Mouse (Mus musculus): Measurements from ENCODE around the gene Spata17. TPM values are rescaled to one million over a fixed set of nuclear protein-coding genes. Genes with fewer than 3 reads are reported as not detected.

The Spata17 gene
- total and polyA plus RNA-seq, 3 experiments = 0.29 to 1.6 (median 0.66) TPM

GRCm38 (mm10) chr1:187051296-187051695, 164.0 kb downstream of the Spata17 start:
- intact Hi-C loops (cut with DNase I) = no loop called here
- TF ChIP-seq CTCF (IDR thresholded peaks at IDR 0.05) (no peak), EP300 (IDR thresholded peaks at IDR 0.05; ENCODE audit: insufficient read depth, low read depth, low read length) (no peak), POLR2A (IDR thresholded peaks at IDR 0.05; ENCODE audit: insufficient read depth, low read depth, low read length) (no peak)
- no peaks in the 10 kb centered on the region for H3K4me1 ChIP-seq (ENCODE audit: control insufficient read depth, insufficient read depth, low read length)
- H3K9ac ChIP-seq (ENCODE audit: low read depth, low read length) = no peak overlapping the region
- DNase-seq = no peak
- 85% methylated on average over 8 of the region's 8 CpGs for WGBS
- H3K27ac ChIP-seq = no peak overlapping the region
- H3K27me3 ChIP-seq (ENCODE audit: control insufficient read depth, insufficient read depth, low read length) = no peaks in the 10 kb centered on the region
- H3K79me2 ChIP-seq (replicated peaks; ENCODE audit: control insufficient read depth, insufficient read depth, low read length) = no peaks in the 10 kb centered on the region
- H3K4me3 ChIP-seq = no peak overlapping the region
- no peaks in the 10 kb centered on the region for H3K36me3 ChIP-seq (ENCODE audit: control insufficient read depth, insufficient read depth, low read length)

- no peaks in the 10 kb centered on the region for H3K27me3 ChIP-seq (ENCODE audit: control insufficient read depth, insufficient read depth, low read length)
- H3K27ac ChIP-seq = no peak overlapping the region
- WGBS = 92% methylated on average over 9 of the region's 9 CpGs
- intact Hi-C loops (cut with DNase I) = no loop called here
- TF ChIP-seq EP300 (IDR thresholded peaks at IDR 0.05; ENCODE audit: insufficient read depth, low read depth, low read length) (no peak), POLR2A (IDR thresholded peaks at IDR 0.05; ENCODE audit: insufficient read depth, low read depth, low read length) (no peak), CTCF (IDR thresholded peaks at IDR 0.05) (no peak)
- no peak for DNase-seq
- H3K9ac ChIP-seq (ENCODE audit: low read depth, low read length) = no peak overlapping the region
- no peaks in the 10 kb centered on the region for H3K36me3 ChIP-seq (ENCODE audit: control insufficient read depth, insufficient read depth, low read length)
- H3K79me2 ChIP-seq (replicated peaks; ENCODE audit: control insufficient read depth, insufficient read depth, low read length) = no peaks in the 10 kb centered on the region
- H3K4me1 ChIP-seq (ENCODE audit: control insufficient read depth, insufficient read depth, low read length) = no peaks in the 10 kb centered on the region
- no peak overlapping the region for H3K4me3 ChIP-seq
Observed at GRCm38 (mm10) chr1:187048681-187049288, 166.5 kb downstream of the Spata17 start.

- Histone ChIP-seq H3K27me3 (ENCODE audit: control insufficient read depth, insufficient read depth, low read length) (no peaks in the 10 kb centered on the region), H3K9ac (ENCODE audit: low read depth, low read length) (no peak overlapping the region), H3K27ac (no peak overlapping the region), H3K4me1 (ENCODE audit: control insufficient read depth, insufficient read depth, low read length) (no peaks in the 10 kb centered on the region), H3K36me3 (ENCODE audit: control insufficient read depth, insufficient read depth, low read length) (no peaks in the 10 kb centered on the region), H3K4me3 (no peak overlapping the region), H3K79me2 (replicated peaks; ENCODE audit: control insufficient read depth, insufficient read depth, low read length) (no peaks in the 10 kb centered on the region)
- TF ChIP-seq POLR2A (IDR thresholded peaks at IDR 0.05; ENCODE audit: insufficient read depth, low read depth, low read length) (no peak), CTCF (IDR thresholded peaks at IDR 0.05) (no peak), EP300 (IDR thresholded peaks at IDR 0.05; ENCODE audit: insufficient read depth, low read depth, low read length) (no peak)
- no peak for DNase-seq
- intact Hi-C loops (cut with DNase I) = no loop called here
- 52% methylated on average over 6 of the region's 6 CpGs for WGBS
Observed at GRCm38 (mm10) chr1:187044726-187045125, 170.5 kb downstream of the Spata17 start.

GRCm38 (mm10) chr1:187039801-187040200, 175.5 kb downstream of the Spata17 start:
- Histone ChIP-seq H3K27ac (no peak overlapping the region), H3K79me2 (replicated peaks; ENCODE audit: control insufficient read depth, insufficient read depth, low read length) (no peaks in the 10 kb centered on the region), H3K4me3 (no peak overlapping the region), H3K4me1 (ENCODE audit: control insufficient read depth, insufficient read depth, low read length) (no peaks in the 10 kb centered on the region), H3K36me3 (ENCODE audit: control insufficient read depth, insufficient read depth, low read length) (no peaks in the 10 kb centered on the region), H3K9ac (ENCODE audit: low read depth, low read length) (no peak overlapping the region), H3K27me3 (ENCODE audit: control insufficient read depth, insufficient read depth, low read length) (no peaks in the 10 kb centered on the region)
- no peak for DNase-seq
- TF ChIP-seq POLR2A (IDR thresholded peaks at IDR 0.05; ENCODE audit: insufficient read depth, low read depth, low read length) = no peak
- TF ChIP-seq CTCF (IDR thresholded peaks at IDR 0.05) = no peak
- no peak for TF ChIP-seq EP300 (IDR thresholded peaks at IDR 0.05; ENCODE audit: insufficient read depth, low read depth, low read length)
- WGBS = 78% methylated on average over 4 of the region's 4 CpGs
- intact Hi-C loops (cut with DNase I) = no loop called here

GRCm38 (mm10) chr1:187035785-187036184, 179.5 kb downstream of the Spata17 start:
- Histone ChIP-seq H3K36me3 (ENCODE audit: control insufficient read depth, insufficient read depth, low read length) (no peaks in the 10 kb centered on the region), H3K9ac (ENCODE audit: low read depth, low read length) (no peak overlapping the region), H3K79me2 (replicated peaks; ENCODE audit: control insufficient read depth, insufficient read depth, low read length) (no peaks in the 10 kb centered on the region), H3K27ac (no peak overlapping the region), H3K4me3 (no peak overlapping the region), H3K4me1 (ENCODE audit: control insufficient read depth, insufficient read depth, low read length) (no peaks in the 10 kb centered on the region), H3K27me3 (ENCODE audit: control insufficient read depth, insufficient read depth, low read length) (no peaks in the 10 kb centered on the region)
- no peak for DNase-seq
- WGBS = 70% methylated on average over 4 of the region's 4 CpGs
- TF ChIP-seq CTCF (IDR thresholded peaks at IDR 0.05) (no peak), EP300 (IDR thresholded peaks at IDR 0.05; ENCODE audit: insufficient read depth, low read depth, low read length) (no peak), POLR2A (IDR thresholded peaks at IDR 0.05; ENCODE audit: insufficient read depth, low read depth, low read length) (no peak)
- intact Hi-C loops (cut with DNase I) = no loop called here

- H3K79me2 ChIP-seq (replicated peaks; ENCODE audit: control insufficient read depth, insufficient read depth, low read length) = no peaks in the 10 kb centered on the region
- TF ChIP-seq CTCF (IDR thresholded peaks at IDR 0.05) (peak; percentile 82), EP300 (IDR thresholded peaks at IDR 0.05; ENCODE audit: insufficient read depth, low read depth, low read length) (no peak)
- no peaks in the 10 kb centered on the region for H3K4me1 ChIP-seq (ENCODE audit: control insufficient read depth, insufficient read depth, low read length)
- intact Hi-C loops (cut with DNase I) = no loop called here
- H3K27me3 ChIP-seq (ENCODE audit: control insufficient read depth, insufficient read depth, low read length) = no peaks in the 10 kb centered on the region
- 25% methylated on average over 6 of the region's 6 CpGs for WGBS
- H3K36me3 ChIP-seq (ENCODE audit: control insufficient read depth, insufficient read depth, low read length) = no peaks in the 10 kb centered on the region
- H3K27ac ChIP-seq = no peak overlapping the region
- H3K4me3 ChIP-seq = no peak overlapping the region
- no peak overlapping the region for H3K9ac ChIP-seq (ENCODE audit: low read depth, low read length)
- no peak for DNase-seq
Observed at GRCm38 (mm10) chr1:187031796-187032195, 183.5 kb downstream of the Spata17 start.

Data from heart, adult 2 months (tissue).